Mouse (Mus musculus): ENCODE measurements around the gene Dhcr24.

Gene Dhcr24

GRCm38 (mm10) chr4:106560846-106561781 lies at the start of gene Dhcr24:
TSS of gene Dhcr24 (plus strand) at chr4:106561038.
- DNase-seq = peak; percentile 96

GRCm38 (mm10) chr4:106514606-106515005 lies 46.2 kb upstream of the Dhcr24 start:
- DNase-seq = no peak

- no peak for DNase-seq
These were observed 38.3 kb upstream of the Dhcr24 start for GRCm38 (mm10) chr4:106522547-106522946.

- no peak for DNase-seq
These were observed 36.7 kb upstream of the Dhcr24 start for GRCm38 (mm10) chr4:106524131-106524530.

- DNase-seq = no peak
These were observed 35.8 kb upstream of the Dhcr24 start for GRCm38 (mm10) chr4:106525001-106525400.

- DNase-seq = peak; percentile 41
These were observed 32.8 kb upstream of the Dhcr24 start for GRCm38 (mm10) chr4:106527856-106528547.

- peak; percentile 94 for DNase-seq
These were observed 31.3 kb upstream of the Dhcr24 start for GRCm38 (mm10) chr4:106529375-106530112.

GRCm38 (mm10) chr4:106530113-106530482 lies 30.7 kb upstream of the Dhcr24 start:
- DNase-seq = no peak

GRCm38 (mm10) chr4:106533421-106534080 lies 27.3 kb upstream of the Dhcr24 start:
- DNase-seq = no peak

GRCm38 (mm10) chr4:106534256-106534655 lies 26.6 kb upstream of the Dhcr24 start:
- DNase-seq = no peak

- DNase-seq = no peak
These were observed 21.1 kb upstream of the Dhcr24 start for GRCm38 (mm10) chr4:106539756-106540155.

- DNase-seq = no peak
These were observed 19.3 kb upstream of the Dhcr24 start for GRCm38 (mm10) chr4:106541491-106541890.

- no peak for DNase-seq
These were observed 18.6 kb upstream of the Dhcr24 start for GRCm38 (mm10) chr4:106542211-106542610.

- DNase-seq = no peak
These were observed 14.9 kb upstream of the Dhcr24 start for GRCm38 (mm10) chr4:106545817-106546373.

- DNase-seq = no peak
These were observed 13.9 kb upstream of the Dhcr24 start for GRCm38 (mm10) chr4:106546896-106547295.

GRCm38 (mm10) chr4:106548113-106548512 lies 12.7 kb upstream of the Dhcr24 start:
- DNase-seq = no peak

GRCm38 (mm10) chr4:106550516-106551166 lies 10.2 kb upstream of the Dhcr24 start:
- DNase-seq = no peak

GRCm38 (mm10) chr4:106557262-106557661 lies 3.6 kb upstream of the Dhcr24 start:
- DNase-seq = no peak

GRCm38 (mm10) chr4:106557978-106558377 lies 2.9 kb upstream of the Dhcr24 start:
- no peak for DNase-seq

- no peak for DNase-seq
These were observed 1.3 kb upstream of the Dhcr24 start for GRCm38 (mm10) chr4:106559343-106560212.
